Mouse (Mus musculus) heart, embryonic 16.5 days (tissue): Measurements from ENCODE around the gene Gm5901. TPM values are rescaled to one million over a fixed set of nuclear protein-coding genes. Genes with fewer than 3 reads are reported as not detected.

ENCODE experiments used
- ATAC-seq: fragments of 200-750 bp; cut with Nextera tagmentation; replicated peaks from 2 replicates; pipeline ENCODE4 v1.8.0; 2017; ENCODE audit warnings: moderate number of reproducible peaks; ENCODE audit not compliant: insufficient read depth, low FRiP score; ENCODE audit errors: extremely low read depth
- H3K27ac ChIP-seq: fragments of 300-500 bp; sonication (generic); 2 replicates; pipeline ENCODE4 v1.5.1; 2014; ENCODE audit warnings: mild to moderate bottlenecking, low read length, control low read depth, moderate library complexity
- H3K27me3 ChIP-seq: fragments of 300-500 bp; sonication (generic); 2 replicates; pipeline ENCODE4 v1.6.1; 2014; ENCODE audit warnings: low read length, mixed read lengths; ENCODE audit not compliant: control insufficient read depth, insufficient read depth
- H3K36me3 ChIP-seq: fragments of 300-500 bp; sonication (generic); 2 replicates; pipeline ENCODE4 v1.6.1; 2014; ENCODE audit not compliant: control insufficient read depth, insufficient read depth
- H3K4me1 ChIP-seq: fragments of 300-500 bp; sonication (generic); 2 replicates; pipeline ENCODE4 v1.6.1; 2014; ENCODE audit warnings: low read length, mixed read lengths; ENCODE audit not compliant: control insufficient read depth, insufficient read depth
- H3K4me2 ChIP-seq: fragments of 300-500 bp; sonication (generic); 2 replicates; pipeline ENCODE4 v1.6.1; 2014; ENCODE audit warnings: low read depth, mild to moderate bottlenecking, control low read depth, low read length
- H3K4me3 ChIP-seq: fragments of 300-500 bp; sonication (generic); 2 replicates; pipeline ENCODE4 v1.5.1; 2014; ENCODE audit warnings: mild to moderate bottlenecking, control low read depth, low read length
- H3K9ac ChIP-seq: fragments of 300-500 bp; sonication (generic); 2 replicates; pipeline ENCODE4 v1.6.1; 2014; ENCODE audit warnings: low read length, control low read depth
- H3K9me3 ChIP-seq: fragments of 300-500 bp; sonication (generic); replicated peaks from 2 replicates; pipeline ENCODE4 v1.6.1; 2016; ENCODE audit warnings: low read length; ENCODE audit not compliant: control insufficient read depth
- WGBS: fragments of 180-500 bp; shearing (Covaris S2); extraction: QIAGEN DNeasy Blood & Tissue Kit; methylation state at CpG from one replicate; pipeline ENCODE4 v1.1.7; 2014; 5-methylcytosine and 5-hydroxymethylcytosine counted together
- polyA plus RNA-seq: library from polyadenylated mRNA; unstranded; fragments of >200 nt; fragmentation: Nextera tagmentation; extraction: Ambion mirVana; gene quantifications from 2 replicates; pipeline ENCODE4 v1.2.1, GENCODE M21; 2015

Gene Gm5901
- polyA plus RNA-seq, 1 experiment from 2014 or later = not detected

DNA sequence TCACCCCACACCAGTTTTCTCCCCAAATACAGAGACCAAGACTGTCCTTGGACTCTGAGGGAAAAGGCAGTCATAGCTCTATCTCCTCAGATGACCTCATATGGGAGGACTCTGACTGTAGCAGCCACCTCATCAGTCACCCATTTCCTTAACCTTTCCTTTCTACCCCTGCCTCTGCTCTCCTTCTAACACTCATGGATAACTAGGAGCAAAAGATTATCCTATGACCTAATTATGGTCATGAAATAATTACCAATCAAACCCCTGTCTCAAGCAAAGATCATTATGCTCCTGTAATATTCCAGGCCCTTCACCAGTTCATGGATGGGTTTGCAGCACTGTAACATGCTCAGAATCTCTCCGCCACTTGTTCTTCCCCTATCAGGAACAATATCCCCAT lies 6.9 kb upstream of the Gm5901 start, which contains the start of gene Olfr692:
Gene Olfr692 (plus strand): TSS at position 301 of the 400 bp plus-strand sequence.
- WGBS = 91% methylated on average over 1 of the region's 1 CpGs
- Histone ChIP-seq H3K9ac (no peak within 1 kb of the TSS), H3K9me3 (no peaks in the 10 kb centered on the region), H3K4me3 (no peak within 1 kb of the TSS), H3K4me1 (no peaks in the 10 kb centered on the region), H3K36me3 (peaks cover 3% of the 10 kb centered on the region; the same call in 1 of the 2 replicates), H3K27ac (no peak within 1 kb of the TSS), H3K27me3 (no peaks in the 10 kb centered on the region), H3K4me2 (no peak within 1 kb of the TSS)
- no peak for ATAC-seq

DNA sequence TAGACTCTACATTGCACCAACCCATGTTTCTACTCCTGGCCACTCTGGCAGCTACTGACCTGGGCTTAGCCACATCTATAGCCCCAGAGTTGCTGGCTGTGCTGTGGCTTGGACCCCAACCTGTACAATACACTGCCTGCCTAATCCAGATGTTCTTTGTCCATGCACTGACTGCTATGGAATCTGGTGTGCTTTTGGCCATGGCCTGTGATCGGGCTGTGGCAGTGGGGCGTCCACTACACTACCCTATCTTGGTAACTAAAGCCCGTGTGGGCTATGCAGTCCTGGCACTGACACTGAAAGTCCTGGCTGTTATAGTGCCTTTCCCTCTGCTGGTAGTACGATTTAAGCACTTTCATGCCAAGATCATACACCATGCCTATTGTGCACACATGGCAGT lies 6.3 kb upstream of the Gm5901 start:
- H3K9me3 ChIP-seq = no peaks in the 10 kb centered on the region
- no peak overlapping the region for H3K4me2 ChIP-seq
- H3K36me3 ChIP-seq = peaks cover 3% of the 10 kb centered on the region; the same call in 1 of the 2 replicates
- ATAC-seq = no peak
- 86% methylated on average over 4 of the region's 4 CpGs for WGBS
- H3K4me3 ChIP-seq = no peak overlapping the region
- no peak overlapping the region for H3K9ac ChIP-seq
- no peak overlapping the region for H3K27ac ChIP-seq
- H3K4me1 ChIP-seq = peaks cover 4% of the 10 kb centered on the region
- H3K27me3 ChIP-seq = no peaks in the 10 kb centered on the region

DNA sequence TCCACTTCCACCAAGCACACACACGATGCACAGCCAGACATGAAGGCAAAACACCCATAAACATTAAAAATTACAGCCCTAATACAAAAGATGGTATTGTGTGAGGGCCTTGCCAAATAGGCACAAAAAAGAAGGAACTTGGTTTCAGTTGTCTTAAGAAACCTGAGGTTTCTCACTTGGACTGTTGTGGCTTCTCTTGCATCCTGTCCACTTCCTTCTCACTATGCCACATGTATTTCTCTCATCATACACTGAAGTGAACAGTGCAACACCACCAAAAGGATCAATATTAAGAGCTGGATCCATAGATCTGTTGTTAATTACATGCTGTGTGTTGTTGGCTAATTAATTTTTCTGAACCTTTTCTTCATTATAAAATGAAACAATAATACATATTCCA lies 1.9 kb upstream of the Gm5901 start:
- Histone ChIP-seq H3K36me3 (peaks cover 11% of the 10 kb centered on the region), H3K9me3 (no peaks in the 10 kb centered on the region), H3K4me2 (no peak overlapping the region), H3K4me3 (no peak overlapping the region), H3K27me3 (no peaks in the 10 kb centered on the region), H3K9ac (no peak overlapping the region), H3K27ac (peak overlapping the region; percentile 81), H3K4me1 (peaks cover 9% of the 10 kb centered on the region)
- ATAC-seq = no peak
- 88% methylated on average over 1 of the region's 1 CpGs for WGBS

DNA sequence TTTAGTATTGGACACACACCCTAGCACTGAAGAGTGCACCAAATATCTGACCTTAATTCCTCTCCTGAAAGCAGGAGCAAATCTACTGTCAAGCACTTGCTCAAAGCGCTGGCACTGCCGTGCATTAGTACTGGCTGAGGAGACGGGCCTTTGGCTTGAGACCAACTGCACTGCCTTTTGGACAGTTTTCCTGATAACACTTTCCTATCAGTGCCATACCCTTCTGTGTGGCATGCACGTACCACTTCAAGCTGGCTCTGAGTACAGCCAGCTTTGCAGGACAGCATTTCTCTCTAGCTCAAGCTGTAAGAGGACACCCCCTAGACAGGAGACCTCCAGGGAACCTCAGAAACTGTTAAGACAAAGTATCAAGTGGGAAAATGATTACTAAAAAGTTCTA lies 1.3 kb upstream of the Gm5901 start:
- H3K4me2 ChIP-seq = no peak overlapping the region
- peak; percentile 95 for ATAC-seq

DNA sequence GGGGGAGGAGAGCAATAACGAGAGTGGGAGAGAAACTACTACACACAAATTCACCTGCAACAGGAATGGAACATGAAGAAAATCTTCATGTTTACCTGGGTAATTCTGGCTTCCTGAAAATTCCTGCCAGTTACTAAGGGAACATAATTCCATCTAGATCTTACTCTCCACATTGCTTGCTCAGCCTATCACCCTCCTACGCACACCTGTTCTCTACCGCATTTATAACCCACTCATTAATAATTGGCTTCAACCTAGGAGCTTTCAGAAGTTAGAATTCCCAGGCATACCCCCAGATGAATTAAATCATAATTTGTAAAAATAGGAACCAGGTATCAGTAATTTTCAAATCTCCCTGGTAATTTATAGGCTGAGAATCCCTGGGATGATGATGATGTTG lies 862 bp upstream of the Gm5901 start:
- peak overlapping the region; percentile 81 for H3K27ac ChIP-seq
- no peak overlapping the region for H3K4me2 ChIP-seq
- 82% methylated on average over 3 of the region's 3 CpGs for WGBS
- H3K4me3 ChIP-seq = no peak overlapping the region
- peaks cover 21% of the 10 kb centered on the region for H3K36me3 ChIP-seq
- peaks cover 9% of the 10 kb centered on the region for H3K4me1 ChIP-seq
- H3K9ac ChIP-seq = 0 out of 2 replicates have a peak overlapping the region, but pooled peaks have one; percentile 25
- no peak for ATAC-seq
- no peaks in the 10 kb centered on the region for H3K27me3 ChIP-seq
- H3K9me3 ChIP-seq = no peaks in the 10 kb centered on the region

More for the DNA sequence above, 1.3 kb upstream of the Gm5901 start:
- Histone ChIP-seq H3K9me3 (no peaks in the 10 kb centered on the region), H3K9ac (0 out of 2 replicates have a peak overlapping the region, but pooled peaks have one; percentile 25), H3K36me3 (peaks cover 17% of the 10 kb centered on the region), H3K27ac (peak overlapping the region; percentile 81), H3K27me3 (no peaks in the 10 kb centered on the region), H3K4me1 (peaks cover 9% of the 10 kb centered on the region), H3K4me3 (no peak overlapping the region)
- WGBS = 34% methylated on average over 4 of the region's 4 CpGs

DNA sequence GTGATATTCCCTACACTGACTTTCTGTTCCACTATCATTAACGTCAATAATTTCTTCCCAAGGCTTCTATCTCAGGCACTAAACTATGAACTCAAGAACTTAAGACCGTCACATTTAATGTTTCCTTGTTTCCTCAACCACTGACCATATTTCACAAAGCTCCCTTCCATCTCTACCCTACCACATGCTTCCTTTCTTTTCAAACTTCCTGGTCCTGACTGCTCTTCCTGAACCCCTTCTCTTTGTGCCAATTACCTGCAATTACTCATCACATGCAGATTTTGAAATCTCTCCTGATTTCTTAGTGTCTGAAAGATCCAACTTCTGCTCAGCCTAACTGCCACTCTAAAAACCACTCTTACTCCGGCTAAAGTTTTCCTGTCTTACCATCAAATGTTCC lies 5.5 kb downstream of the Gm5901 start:
- no peaks in the 10 kb centered on the region for H3K27me3 ChIP-seq
- 92% methylated on average over 3 of the region's 3 CpGs for WGBS
- ATAC-seq = no peak

DNA sequence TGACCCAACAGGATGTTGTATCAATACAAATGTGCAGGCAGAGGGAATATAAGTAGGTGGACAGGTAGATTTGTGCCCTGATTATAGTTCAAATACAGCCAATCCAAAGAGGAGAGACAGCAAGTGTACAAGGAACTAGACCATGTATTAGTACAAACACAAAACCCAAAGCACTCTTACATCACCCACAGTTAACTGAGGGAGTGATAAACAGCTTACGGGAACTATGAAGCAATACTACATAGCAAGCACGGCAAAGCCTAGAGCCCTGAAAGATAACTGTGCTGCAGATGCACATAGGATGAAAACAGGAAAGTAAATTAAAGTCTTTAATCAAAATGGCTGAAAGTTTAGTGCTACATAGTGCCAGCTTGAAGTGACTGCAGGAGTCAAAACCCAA lies 12.9 kb downstream of the Gm5901 start:
- ATAC-seq = no peak
- WGBS = 95% methylated on average over 2 of the region's 2 CpGs
- H3K9ac ChIP-seq = no peak overlapping the region
- no peak overlapping the region for H3K27ac ChIP-seq
- no peaks in the 10 kb centered on the region for H3K27me3 ChIP-seq
- H3K36me3 ChIP-seq = peaks cover 61% of the 10 kb centered on the region
- H3K4me3 ChIP-seq = no peak overlapping the region
- no peaks in the 10 kb centered on the region for H3K4me1 ChIP-seq
- no peak overlapping the region for H3K4me2 ChIP-seq
- no peaks in the 10 kb centered on the region for H3K9me3 ChIP-seq

More for the DNA sequence above, 5.5 kb downstream of the Gm5901 start:
- Histone ChIP-seq H3K4me3 (no peak overlapping the region), H3K27ac (no peak overlapping the region), H3K9me3 (no peaks in the 10 kb centered on the region), H3K36me3 (peaks cover 64% of the 10 kb centered on the region), H3K4me2 (no peak overlapping the region), H3K9ac (no peak overlapping the region), H3K4me1 (no peaks in the 10 kb centered on the region)

DNA sequence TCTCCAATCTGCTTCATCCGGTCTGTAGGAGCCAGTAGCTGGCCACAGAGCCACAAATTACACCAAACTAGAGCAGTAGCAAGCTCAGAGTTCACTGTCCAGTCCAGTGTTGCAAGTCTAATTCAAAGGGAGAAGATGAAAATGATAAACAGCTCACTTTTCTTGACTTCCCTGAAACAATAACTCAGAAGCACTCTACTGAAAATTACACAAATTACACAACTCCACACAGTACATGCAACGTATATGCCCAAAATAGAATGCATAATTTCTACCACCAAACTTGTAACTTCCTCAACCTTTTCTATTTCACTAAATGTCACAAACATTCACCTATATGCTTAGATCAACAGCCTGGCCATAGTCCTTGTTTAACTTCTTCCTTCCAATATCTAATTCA lies 15.4 kb downstream of the Gm5901 start:
- Histone ChIP-seq H3K4me2 (no peak overlapping the region), H3K36me3 (peaks cover 41% of the 10 kb centered on the region), H3K27me3 (no peaks in the 10 kb centered on the region), H3K27ac (no peak overlapping the region), H3K9me3 (no peaks in the 10 kb centered on the region), H3K4me3 (no peak overlapping the region), H3K9ac (no peak overlapping the region), H3K4me1 (no peaks in the 10 kb centered on the region)
- 85% methylated on average over 2 of the region's 2 CpGs for WGBS
- ATAC-seq = no peak

DNA sequence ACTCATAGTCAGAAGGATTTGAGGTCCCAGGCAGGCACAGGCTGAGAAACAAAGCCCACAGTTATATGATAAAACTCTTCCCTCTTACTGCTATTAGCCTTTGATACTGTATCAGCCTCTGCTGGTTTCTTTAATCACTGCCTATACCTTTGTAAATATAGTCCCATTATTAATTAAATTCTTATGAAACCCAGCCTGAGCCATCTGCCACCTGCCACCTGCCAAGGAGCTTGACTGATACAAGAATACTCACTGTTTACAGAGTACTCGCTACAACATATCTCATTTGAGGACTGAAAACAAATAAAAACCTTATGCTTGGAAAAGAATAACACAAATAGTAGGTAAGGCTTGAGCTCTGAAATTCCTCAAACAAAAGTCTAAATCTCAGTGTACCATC lies 19.8 kb downstream of the Gm5901 start:
- H3K4me1 ChIP-seq = peaks cover 16% of the 10 kb centered on the region
- H3K9me3 ChIP-seq = no peaks in the 10 kb centered on the region
- WGBS = 87% methylated on average over 1 of the region's 1 CpGs
- H3K36me3 ChIP-seq = peaks cover 9% of the 10 kb centered on the region
- no peak overlapping the region for H3K9ac ChIP-seq
- no peak for ATAC-seq
- no peak overlapping the region for H3K27ac ChIP-seq
- H3K4me3 ChIP-seq = no peak overlapping the region
- H3K27me3 ChIP-seq = no peaks in the 10 kb centered on the region
- H3K4me2 ChIP-seq = no peak overlapping the region
